10 mouse cellular contexts compared by ENCODE assay signal in the genomic region with DNA sequence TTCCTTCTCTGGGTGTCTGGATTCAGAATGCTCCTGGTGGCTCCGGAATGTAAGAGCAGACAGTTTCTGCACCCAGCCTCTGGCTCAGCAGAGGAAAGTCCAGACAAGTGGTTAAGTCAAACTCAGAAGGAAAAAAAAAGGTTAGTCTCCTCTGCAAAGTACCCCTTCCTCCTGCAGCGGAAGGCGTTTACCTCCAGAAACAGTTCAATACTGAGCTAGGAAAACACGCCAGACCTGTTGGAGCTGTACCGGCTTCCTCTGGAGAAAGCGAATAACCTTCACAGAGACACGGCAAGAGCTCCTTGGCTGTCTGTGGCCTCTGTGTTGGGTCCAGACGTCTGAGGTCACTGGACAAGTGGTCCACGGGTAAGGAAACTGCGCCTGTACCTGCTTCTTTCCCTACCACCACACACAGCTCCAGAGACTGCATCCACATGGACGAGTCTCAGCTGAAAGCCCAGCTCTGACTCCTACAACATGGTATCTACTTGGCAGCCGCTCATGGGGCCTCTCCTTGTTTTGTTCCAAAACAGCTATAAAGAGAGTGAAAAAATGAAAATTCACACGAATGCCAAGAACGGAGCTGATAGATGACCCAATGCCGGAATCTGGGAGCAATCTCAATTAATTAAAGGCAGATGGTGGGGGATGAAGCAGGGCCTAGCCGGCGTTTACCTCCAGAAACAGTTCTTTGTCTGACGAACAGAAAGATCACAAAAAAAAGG.
DNase-seq lines count a peak whose midpoint lies in the region; ATAC-seq and TF ChIP-seq lines count a peak whose summit lies in the region.
"Had no signal": no experiment of that assay in that cellular context is flagged by ENCODE, and none has a peak within 500 bp of the region (broad histone marks: within the 10 kb centered on the region; RNA-seq: fewer than 3 reads in every experiment).

No protein-coding gene starts in this region.

- H3K36me3 ChIP-seq in kidney, adult 2 months (ENCODE audit: control insufficient read depth, insufficient read depth, low read length) = no peaks in the 10 kb centered on the region
- H3K36me3 ChIP-seq in embryonic facial prominence, embryonic 13.5 days = no peaks in the 10 kb centered on the region
- H3K36me3 ChIP-seq: G1E had no signal

- DNase-seq in kidney, postnatal 10 days = peak; percentile 14
- DNase-seq in kidney, adult 2 months = no peak
- peak; percentile 71 for DNase-seq in adipocyte (ENCODE audit: low spot score)
- peak; percentile 26 for DNase-seq in hindlimb bud, embryonic 11.5 days (ENCODE audit: extremely low spot score, low read depth, low spot score)
- no peak for DNase-seq in right cerebral cortex, postnatal 10 days (ENCODE audit: low spot score in 2 of 2)
- DNase-seq in left cerebral cortex, adult 2 months (ENCODE audit: extremely low spot score in 1 of 2, low spot score in 2 of 2) = no peak
- no peak for DNase-seq in right cerebral cortex, postnatal 25 days

- TF ChIP-seq CTCF in kidney, adult 2 months (conservative IDR thresholded peaks at IDR 0.05; ENCODE audit: insufficient read depth, insufficient read length, low read depth, low read length) = no peak
- no peak for TF ChIP-seq CTCF in left cerebral cortex, adult 2 months (IDR thresholded peaks at IDR 0.05)

- no peak for ATAC-seq in embryonic facial prominence, embryonic 13.5 days (ENCODE audit: insufficient number of reproducible peaks, insufficient read depth, low FRiP score, low TSS enrichment, low read depth)

- H3K27ac ChIP-seq in kidney, adult 2 months (ENCODE audit: insufficient read depth, low read depth, low read length) = no peak overlapping the region
- H3K27ac ChIP-seq in embryonic facial prominence, embryonic 13.5 days = peak overlapping the region; percentile 77
- H3K27ac ChIP-seq in left cerebral cortex, adult 2 months = no peak overlapping the region

- no peaks in the 10 kb centered on the region for H3K27me3 ChIP-seq in kidney, adult 2 months (replicated peaks; ENCODE audit: control insufficient read depth, insufficient read depth, low read length)
- H3K27me3 ChIP-seq in embryonic facial prominence, embryonic 13.5 days = no peaks in the 10 kb centered on the region

- H3K9me3 ChIP-seq in embryonic facial prominence, embryonic 13.5 days = no peaks in the 10 kb centered on the region

- H3K4me3 ChIP-seq in kidney, adult 2 months (ENCODE audit: insufficient read depth, low read depth, low read length) = no peak overlapping the region
- H3K4me3 ChIP-seq in embryonic facial prominence, embryonic 13.5 days = no peak overlapping the region
- H3K4me3 ChIP-seq in left cerebral cortex, adult 2 months = no peak overlapping the region

- H3K4me2 ChIP-seq in embryonic facial prominence, embryonic 13.5 days = peak overlapping the region; percentile 17; the same call in 1 of the 2 replicates
- H3K4me2 ChIP-seq: midbrain, embryonic 11.5 days had no signal

- H3K4me1 ChIP-seq in kidney, adult 2 months (ENCODE audit: control insufficient read depth, insufficient read depth, low read length) = no peaks in the 10 kb centered on the region
- H3K4me1 ChIP-seq in embryonic facial prominence, embryonic 13.5 days = peaks cover 15% of the 10 kb centered on the region

- intact Hi-C loops in left cerebral cortex, adult 2 months (cut with DNase I) = no loop called here

- peak overlapping the region; percentile 32; the same call in 1 of the 2 replicates for H3K9ac ChIP-seq in embryonic facial prominence, embryonic 13.5 days

- TF ChIP-seq POLR2A in kidney, adult 2 months (IDR thresholded peaks at IDR 0.05; ENCODE audit: low read depth, low read length) = no peak

- WGBS in kidney, adult 2 months = 73% methylated on average over 18 of the region's 18 CpGs
- 35% methylated on average over 18 of the region's 18 CpGs for WGBS in embryonic facial prominence, embryonic 13.5 days

Comparison
In these comparisons a context has a peak if more than half of its experiments do, and no peak if none do; other contexts are left out.
1. DNase-seq: peak in kidney, postnatal 10 days (single experiment), adipocyte (single experiment) and hindlimb bud, embryonic 11.5 days (single experiment); none in kidney, adult 2 months (single experiment), right cerebral cortex, postnatal 10 days (0 of 2), left cerebral cortex, adult 2 months (0 of 2) and right cerebral cortex, postnatal 25 days (single experiment).